10 mouse cellular contexts compared by ENCODE assay signal in genomic region chr12:85393981-85394380, GRCm38 (mm10). TPM values are rescaled to one million over a fixed set of nuclear protein-coding genes. Genes with fewer than 3 reads are reported as not detected.
DNase-seq lines count a peak whose midpoint lies in the region; ATAC-seq and TF ChIP-seq lines count a peak whose summit lies in the region.
"Had no signal": no experiment of that assay in that cellular context is flagged by ENCODE, and none has a peak within 500 bp of the region (broad histone marks: within the 10 kb centered on the region; RNA-seq: fewer than 3 reads in every experiment).

No protein-coding gene starts in this region.

- H3K4me1 ChIP-seq in lung, adult 2 months (ENCODE audit: control insufficient read depth, insufficient read depth, low read length), result peaks cover 18% of the 10 kb centered on the region
- peaks cover 9% of the 10 kb centered on the region for H3K4me1 ChIP-seq in embryonic facial prominence, embryonic 10.5 days
- H3K4me1 ChIP-seq in lung, postnatal 0 days (ENCODE audit: insufficient read depth, low read depth, low read length), result peaks cover 30% of the 10 kb centered on the region
- peaks cover 33% of the 10 kb centered on the region; the same call in 1 of the 2 replicates for H3K4me1 ChIP-seq in small intestine, adult 2 months (ENCODE audit: control insufficient read depth, insufficient read depth, insufficient read length, low read length)
- H3K4me1 ChIP-seq: midbrain, embryonic 15.5 days had no signal

- 30% methylated on average over 7 of the region's 7 CpGs for WGBS in lung, adult 2 months
- WGBS in embryonic facial prominence, embryonic 10.5 days, result 54% methylated on average over 7 of the region's 7 CpGs
- 20% methylated on average over 7 of the region's 7 CpGs for WGBS in lung, postnatal 0 days
- 43% methylated on average over 7 of the region's 7 CpGs for whole genome bisulfite sequencing in small intestine, adult 2 months

- TF ChIP-seq POLR2A in lung, adult 2 months (IDR thresholded peaks at IDR 0.05; ENCODE audit: borderline replicate concordance, extremely low read depth, low read depth, low read length), result no peak
- no peak for TF ChIP-seq POLR2A in small intestine, adult 2 months (IDR thresholded peaks at IDR 0.05; ENCODE audit: low read depth, low read length)

- no peak overlapping the region; the same call in 1 of the 2 replicates for H3K27ac ChIP-seq in embryonic facial prominence, embryonic 10.5 days (replicated peaks)
- peak overlapping the region; percentile 89 for H3K27ac ChIP-seq in lung, postnatal 0 days (ENCODE audit: low read length)
- peak overlapping the region; percentile 68 for H3K27ac ChIP-seq in small intestine, adult 2 months (ENCODE audit: insufficient read depth, low read depth, low read length)
- H3K27ac ChIP-seq: midbrain, embryonic 15.5 days had no signal

- H3K27me3 ChIP-seq in embryonic facial prominence, embryonic 10.5 days (replicated peaks; ENCODE audit: low read depth, poor library complexity, severe bottlenecking), result no peaks in the 10 kb centered on the region
- H3K27me3 ChIP-seq in lung, postnatal 0 days (replicated peaks; ENCODE audit: insufficient read depth, low read length), result no peaks in the 10 kb centered on the region
- no peaks in the 10 kb centered on the region for H3K27me3 ChIP-seq in small intestine, adult 2 months (ENCODE audit: control insufficient read depth, insufficient read depth, low read length)
- H3K27me3 ChIP-seq: midbrain, embryonic 15.5 days had no signal

- H3K9me3 ChIP-seq in embryonic facial prominence, embryonic 10.5 days, result no peaks in the 10 kb centered on the region
- no peaks in the 10 kb centered on the region for H3K9me3 ChIP-seq in lung, postnatal 0 days (ENCODE audit: low read length)
- H3K9me3 ChIP-seq: midbrain, embryonic 15.5 days had no signal

- TF ChIP-seq EP300 in lung, postnatal 0 days (IDR thresholded peaks at IDR 0.05), result peak; percentile 25; the same call in 1 of the 2 replicates

- no peaks in the 10 kb centered on the region for H3K36me3 ChIP-seq in embryonic facial prominence, embryonic 10.5 days (replicated peaks)
- H3K36me3 ChIP-seq in lung, postnatal 0 days (ENCODE audit: insufficient read depth, low read length), result no peaks in the 10 kb centered on the region
- no peaks in the 10 kb centered on the region for H3K36me3 ChIP-seq in small intestine, adult 2 months (ENCODE audit: control insufficient read depth, insufficient read depth, low read length)
- H3K36me3 ChIP-seq: midbrain, embryonic 15.5 days had no signal

- H3K9ac ChIP-seq in lung, postnatal 0 days (replicated peaks; ENCODE audit: low read depth), result no peak overlapping the region
- H3K9ac ChIP-seq: midbrain, embryonic 15.5 days had no signal

- no peak overlapping the region for H3K4me3 ChIP-seq in lung, adult 2 months (replicated peaks; ENCODE audit: extremely low read depth, low read depth, low read length)
- no peak overlapping the region for H3K4me3 ChIP-seq in embryonic facial prominence, embryonic 10.5 days
- no peak overlapping the region for H3K4me3 ChIP-seq in lung, postnatal 0 days (ENCODE audit: low read depth, low read length)
- no peak overlapping the region for H3K4me3 ChIP-seq in small intestine, adult 2 months (ENCODE audit: low read depth, low read length)
- H3K4me3 ChIP-seq: midbrain, embryonic 15.5 days had no signal

- peak; percentile 50 for ATAC-seq in lung, postnatal 0 days
- ATAC-seq: midbrain, embryonic 15.5 days had no signal

- peak; percentile 74 to 83 for DNase-seq in lung, adult 18-20 months
- DNase-seq in lung, adult 2 months, result no peak
- DNase-seq in embryonic facial prominence, embryonic 10.5 days (ENCODE audit: low spot score), result peak; percentile 26
- DNase-seq in lung, postnatal 0 days (ENCODE audit: low spot score), result peak; percentile 93
- no peak for DNase-seq in right cerebral cortex, adult 18-20 months
- DNase-seq in ovary, postnatal 14 days (ENCODE audit: low spot score), result no peak
- no peak for DNase-seq in ovary, postnatal 36 days (ENCODE audit: low spot score)
- DNase-seq: kidney, postnatal 36 days had no signal

- TF ChIP-seq CTCF in lung, adult 2 months (IDR thresholded peaks at IDR 0.05; ENCODE audit: insufficient read depth, low read length), result no peak
- TF ChIP-seq CTCF in lung, postnatal 0 days (IDR thresholded peaks at IDR 0.05), result no peak
- no peak for TF ChIP-seq CTCF in small intestine, adult 2 months (IDR thresholded peaks at IDR 0.05; ENCODE audit: extremely low read depth, insufficient read length, insufficient replicate concordance, low read depth, low read length)

- 0 out of 2 replicates have a peak overlapping the region, but pooled peaks have one; percentile 9 for H3K4me2 ChIP-seq in lung, postnatal 0 days (replicated peaks; ENCODE audit: low read depth, low read length)
- H3K4me2 ChIP-seq: midbrain, embryonic 15.5 days had no signal

RNA-seq across cellular contexts. Expression of gene Tmed10, which starts 19.3 kb away (rescaled TPM):
- 227 and 239 TPM in 2 replicates for polyA plus RNA-seq in lung, adult 2 months (2012; rRNA removed)
- 243 and 251 TPM in 2 replicates for polyA plus RNA-seq in embryonic facial prominence, embryonic 10.5 days (2016; fragmentation: Nextera tagmentation; extraction: Ambion mirVana)
- polyA plus RNA-seq in lung, postnatal 0 days (2015; fragmentation: Nextera tagmentation; extraction: Ambion mirVana), result 329 and 354 TPM in 2 replicates
- 140 and 226 TPM in 2 replicates for polyA plus RNA-seq in small intestine, adult 2 months (2012; rRNA removed)

RNA-seq across cellular contexts. Expression of gene Nek9, which starts 54.8 kb away (rescaled TPM):
- polyA plus RNA-seq in lung, adult 2 months (2012; rRNA removed), result 32.7 and 39.7 TPM in 2 replicates
- 24.5 and 26.6 TPM in 2 replicates for polyA plus RNA-seq in embryonic facial prominence, embryonic 10.5 days (2016; fragmentation: Nextera tagmentation; extraction: Ambion mirVana)
- 11.1 and 11.5 TPM in 2 replicates for polyA plus RNA-seq in lung, postnatal 0 days (2015; fragmentation: Nextera tagmentation; extraction: Ambion mirVana)
- 7.4 and 11.1 TPM in 2 replicates for polyA plus RNA-seq in small intestine, adult 2 months (2012; rRNA removed)

Comparison
In these comparisons a context has a peak if more than half of its experiments do, and no peak if none do; other contexts are left out.
1. DNase-seq: peak in lung, adult 18-20 months (2 of 2), embryonic facial prominence, embryonic 10.5 days (single experiment) and lung, postnatal 0 days (single experiment); none in lung, adult 2 months (single experiment), right cerebral cortex, adult 18-20 months (single experiment), ovary, postnatal 14 days (single experiment) and ovary, postnatal 36 days (single experiment).